Mouse (Mus musculus) kidney, postnatal 36 days (tissue): ENCODE results near the gene Def8.

Experiments
- DNase-seq, 2 experiments: peaks; one replicate each; pipeline ENCODE4 v3.0.0; 2021 to 2022; ENCODE audit warnings: mixed read lengths in 2 of 2

Gene Def8

DNA sequence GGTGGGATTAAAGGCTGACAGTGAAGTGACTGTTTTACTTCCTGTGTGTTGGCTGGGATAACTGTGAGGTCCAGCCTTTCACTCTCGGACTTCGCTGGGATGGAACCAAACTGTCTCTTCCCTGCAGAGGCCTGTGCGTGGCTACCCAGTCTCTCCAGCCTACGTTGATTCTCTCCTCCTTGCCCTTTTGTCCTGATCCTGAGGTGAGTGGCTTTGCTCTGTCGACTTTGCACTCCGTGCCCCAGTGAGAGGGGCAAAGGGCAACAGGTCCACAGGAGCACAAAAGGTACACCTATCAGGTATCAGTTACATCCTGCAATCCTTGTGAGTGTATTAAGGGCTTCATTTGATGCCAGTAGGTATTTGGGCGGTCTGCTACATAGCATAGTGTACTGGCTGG, at the start of gene Def8:
TSS of gene Def8 (plus strand) at position 87 of the 400 bp plus-strand sequence.
- peak; percentile 64 to 71 for DNase-seq

- DNase-seq, result peak; percentile 95 to 98
Observed at GRCm38 (mm10) chr8:123374239-123374578, 49.1 kb upstream of the Def8 start.

GRCm38 (mm10) chr8:123375701-123376100, 47.6 kb upstream of the Def8 start:
- no peak for DNase-seq

DNA sequence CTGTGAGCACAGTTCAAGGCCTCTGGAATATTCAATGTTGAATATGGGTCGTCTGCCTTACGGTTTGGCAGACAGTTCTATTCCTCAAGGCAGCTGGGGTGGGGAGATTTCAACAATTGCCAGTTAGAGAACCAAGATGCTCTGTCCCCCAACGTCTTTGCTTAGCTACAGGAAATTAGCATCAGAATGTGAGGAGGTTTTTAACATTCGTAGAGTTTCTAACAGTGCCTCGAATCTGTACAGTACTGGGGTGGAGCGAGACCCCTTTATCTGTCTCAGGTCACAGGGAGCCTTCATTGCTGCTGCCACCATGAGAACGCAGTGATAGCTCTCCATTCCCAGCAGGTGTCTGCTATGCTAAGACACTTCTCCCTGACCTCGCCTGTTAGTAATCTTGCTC, 47.2 kb upstream of the Def8 start:
- DNase-seq, result no peak

DNA sequence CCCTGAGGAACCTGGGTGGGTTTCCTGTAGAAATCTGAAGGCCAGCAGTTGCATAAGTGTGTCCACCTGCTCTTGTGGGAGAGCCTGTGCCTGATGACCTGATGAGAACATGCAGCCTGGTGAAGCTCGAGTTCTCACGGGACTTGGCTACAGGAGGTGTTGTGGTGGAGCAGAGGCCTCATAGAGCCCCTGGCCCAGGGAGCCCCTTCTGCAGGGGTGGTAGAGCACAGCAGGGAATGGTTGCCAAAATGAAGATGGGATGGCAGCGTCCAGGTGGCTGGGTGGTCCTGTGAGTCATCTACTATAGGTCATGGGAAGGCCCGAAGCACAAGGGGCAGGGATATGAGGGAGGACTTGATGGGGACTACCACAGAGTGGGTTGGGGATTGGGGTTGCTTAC, 41.6 kb upstream of the Def8 start:
- no peak for DNase-seq

- no peak for DNase-seq
Observed at GRCm38 (mm10) chr8:123382516-123382915, 40.8 kb upstream of the Def8 start.

GRCm38 (mm10) chr8:123384883-123385540, 38.3 kb upstream of the Def8 start:
- peak; percentile 20 to 54 for DNase-seq

DNA sequence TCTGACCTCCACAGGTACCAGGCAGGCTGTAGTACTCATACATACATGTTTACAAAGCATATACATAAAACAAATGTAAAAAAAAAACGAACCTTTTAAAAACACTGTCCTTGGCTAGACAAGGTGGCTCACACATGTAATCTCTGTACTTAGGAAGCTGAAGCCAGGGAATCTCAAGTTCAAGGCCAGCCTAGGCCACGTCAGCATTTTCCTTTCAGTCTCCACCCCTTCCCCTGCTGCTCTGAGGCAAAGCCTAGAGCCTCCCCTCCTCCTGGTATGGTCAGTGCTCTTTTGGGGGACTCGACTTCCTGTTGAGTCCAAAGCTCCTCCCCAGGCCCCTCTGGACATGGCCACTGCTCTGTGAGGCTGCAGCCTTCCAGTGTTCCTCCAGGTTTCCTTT, 36.3 kb upstream of the Def8 start:
- DNase-seq, result no peak

- DNase-seq, result no peak
Observed at GRCm38 (mm10) chr8:123387801-123388200, 35.5 kb upstream of the Def8 start.

- peak; percentile 64 to 66 for DNase-seq
Observed at GRCm38 (mm10) chr8:123389026-123389425, 34.3 kb upstream of the Def8 start.

- DNase-seq, result no peak
Observed at GRCm38 (mm10) chr8:123398308-123398707, 25.0 kb upstream of the Def8 start.

- no peak for DNase-seq
Observed at GRCm38 (mm10) chr8:123401936-123402335, 21.4 kb upstream of the Def8 start.

GRCm38 (mm10) chr8:123402730-123403326, 20.5 kb upstream of the Def8 start:
- DNase-seq, result no peak

- DNase-seq, result no peak
Observed at GRCm38 (mm10) chr8:123404521-123404920, 18.8 kb upstream of the Def8 start.

DNA sequence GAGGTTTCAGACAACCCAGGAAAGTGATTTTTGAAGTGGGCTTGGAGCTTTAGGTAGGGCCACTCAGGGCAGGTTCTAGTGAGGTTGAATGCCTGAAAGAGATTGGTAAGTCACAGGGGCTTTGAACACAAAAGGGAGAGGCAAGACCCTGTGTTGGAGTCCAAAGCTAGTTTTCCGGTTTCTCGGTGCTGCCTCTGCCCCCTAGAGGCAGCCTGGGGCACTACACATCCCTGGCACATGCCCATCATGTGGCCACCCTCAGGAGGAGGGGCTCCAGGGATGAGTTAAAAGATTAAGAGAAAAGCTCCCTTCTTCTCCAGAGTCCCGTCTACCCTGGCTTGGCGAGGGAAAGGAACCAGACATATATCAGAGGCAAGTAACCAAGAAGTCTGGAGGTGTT, 16.5 kb upstream of the Def8 start, which contains the start of gene Mc1r:
TSS of gene Mc1r (plus strand) at position 322 of the 400 bp plus-strand sequence.
- DNase-seq, result peak; percentile 66 to 81

DNA sequence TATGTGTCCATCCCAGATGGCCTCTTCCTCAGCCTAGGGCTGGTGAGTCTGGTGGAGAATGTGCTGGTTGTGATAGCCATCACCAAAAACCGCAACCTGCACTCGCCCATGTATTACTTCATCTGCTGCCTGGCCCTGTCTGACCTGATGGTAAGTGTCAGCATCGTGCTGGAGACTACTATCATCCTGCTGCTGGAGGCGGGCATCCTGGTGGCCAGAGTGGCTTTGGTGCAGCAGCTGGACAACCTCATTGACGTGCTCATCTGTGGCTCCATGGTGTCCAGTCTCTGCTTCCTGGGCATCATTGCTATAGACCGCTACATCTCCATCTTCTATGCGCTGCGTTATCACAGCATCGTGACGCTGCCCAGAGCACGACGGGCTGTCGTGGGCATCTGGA, 15.7 kb upstream of the Def8 start:
- no peak for DNase-seq

DNA sequence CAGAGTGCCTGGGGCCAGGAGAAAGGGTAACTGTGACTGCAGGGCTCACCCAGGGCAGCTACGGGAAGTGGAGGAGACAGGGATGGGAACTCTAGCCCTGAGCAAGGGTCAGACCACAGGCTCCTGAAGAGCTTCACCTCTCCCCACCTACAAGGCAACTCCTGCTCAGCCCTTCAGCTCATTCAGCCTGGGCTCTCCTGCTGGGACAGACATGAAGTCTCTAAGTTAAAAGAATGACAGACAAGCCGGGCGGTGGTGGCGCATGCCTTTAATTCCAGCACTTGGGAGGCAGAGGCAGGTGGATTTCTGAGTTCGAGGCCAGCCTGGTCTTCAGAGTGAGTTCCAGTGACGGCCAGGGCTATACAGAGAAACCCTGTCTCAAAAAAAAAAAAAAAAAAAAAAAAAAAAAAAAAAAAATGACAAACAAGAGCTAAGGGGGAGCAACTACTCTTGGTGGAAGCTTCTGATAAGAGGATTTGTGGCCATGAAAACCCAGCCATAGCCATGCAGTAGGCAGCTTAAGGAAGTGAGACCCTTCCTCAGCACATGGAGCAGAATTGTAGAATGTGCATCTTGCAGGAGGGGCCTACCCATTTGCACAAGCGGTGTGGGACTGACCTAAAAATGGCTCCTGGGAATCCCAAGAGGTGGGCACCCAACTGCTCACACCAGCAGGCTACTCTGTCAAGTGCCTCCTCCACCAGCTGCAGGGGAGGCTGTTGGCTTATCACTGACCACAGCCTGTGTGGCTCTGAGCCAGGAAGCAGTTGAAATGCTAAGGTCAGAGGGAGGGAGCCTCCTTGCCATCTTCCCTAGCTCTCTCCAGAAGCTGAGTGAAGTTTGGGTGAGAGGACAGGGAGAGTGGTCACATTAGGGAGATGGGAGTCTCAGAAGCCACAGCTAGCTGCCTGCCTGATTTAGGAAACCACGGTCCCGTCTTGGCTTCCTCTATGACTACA, 14.5 kb upstream of the Def8 start:
- DNase-seq, result no peak

- DNase-seq, result peak in 1 of 2 experiments; percentile 29
Observed at GRCm38 (mm10) chr8:123410049-123410587, 13.2 kb upstream of the Def8 start.

DNA sequence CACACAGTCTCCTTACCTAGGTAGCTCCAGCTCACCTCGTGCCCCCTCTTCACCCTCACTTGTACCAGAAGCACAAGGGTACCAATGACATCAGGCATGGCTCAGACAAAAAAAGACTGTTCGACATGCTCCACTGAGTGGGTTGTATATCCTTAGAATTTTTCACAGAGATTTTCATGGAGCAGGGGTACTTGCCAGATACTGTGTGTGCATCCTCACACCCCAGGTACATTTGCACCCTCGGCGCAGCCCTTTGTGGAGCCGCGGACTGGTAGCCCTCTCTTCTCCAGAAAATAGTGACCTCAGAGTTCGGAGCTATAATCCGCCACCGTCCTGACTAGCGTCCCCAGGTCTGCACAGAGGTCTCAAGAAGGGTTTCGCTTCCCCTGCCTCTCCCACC, 12.5 kb upstream of the Def8 start:
- no peak for DNase-seq

GRCm38 (mm10) chr8:123411246-123411645, 12.1 kb upstream of the Def8 start, which contains the start of gene Tubb3:
Gene Tubb3 (plus strand): TSS chr8:123411424.
- DNase-seq, result peak; percentile 33 to 55

GRCm38 (mm10) chr8:123411781-123412327, 11.5 kb upstream of the Def8 start:
- no peak for DNase-seq

DNA sequence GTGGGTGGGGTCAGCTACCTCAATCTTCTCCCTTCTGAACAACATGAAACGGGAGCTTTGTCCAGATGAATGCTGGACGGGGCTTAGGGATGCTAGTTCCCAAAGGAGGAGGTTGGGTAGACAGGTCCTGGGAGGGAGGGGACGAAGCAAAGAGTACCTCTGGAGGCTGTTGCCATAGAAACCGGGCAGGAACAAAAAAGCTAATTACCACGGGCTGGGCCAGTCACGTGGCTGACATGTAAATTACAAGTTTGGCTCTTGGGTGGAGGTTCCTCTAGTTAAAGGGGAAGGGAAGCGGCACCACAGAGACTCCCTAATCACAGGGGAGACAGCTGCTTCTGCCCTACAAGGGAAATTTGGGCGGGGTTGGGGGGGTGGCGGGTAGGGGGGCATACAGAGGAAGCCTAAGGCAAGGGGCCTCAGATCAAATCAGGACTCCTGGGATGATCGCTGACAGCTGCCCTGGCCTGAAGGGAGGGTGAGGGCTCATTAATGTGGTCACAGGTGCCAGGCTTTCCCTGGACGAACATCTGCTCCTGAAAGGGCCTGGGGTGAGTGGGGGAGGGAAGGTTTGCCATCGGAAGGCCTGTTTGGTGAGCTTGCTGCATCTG, 10.7 kb upstream of the Def8 start:
- no peak for DNase-seq
